Mouse (Mus musculus) liver, adult 2 months (tissue): ENCODE results near the gene Chrm3. TPM values are rescaled to one million over a fixed set of nuclear protein-coding genes. Genes with fewer than 3 reads are reported as not detected.

ENCODE experiments used
- DNase-seq: peaks from one replicate; pipeline ENCODE4 v3.0.0-alpha.2; 2011; ENCODE audit warnings: low read depth, low spot score; ENCODE audit errors: extremely low read depth
- H3K27ac ChIP-seq: fragments of 200-500 bp; replicated peaks from 2 replicates; pipeline ENCODE4 v1.5.1; 2012; ENCODE audit warnings: low read depth, mild to moderate bottlenecking, control low read depth, inconsistent platforms, low read length; ENCODE audit not compliant: insufficient read depth
- H3K27me3 ChIP-seq: fragments of 200-500 bp; 2 replicates; pipeline ENCODE4 v1.6.1; 2012; ENCODE audit warnings: mild to moderate bottlenecking, moderate library complexity, low read length, inconsistent platforms; ENCODE audit not compliant: control insufficient read depth, insufficient read depth
- H3K36me3 ChIP-seq: fragments of 200-500 bp; 2 replicates; pipeline ENCODE4 v1.6.1; 2012; ENCODE audit warnings: low read length, inconsistent platforms; ENCODE audit not compliant: control insufficient read depth, insufficient read depth
- H3K4me1 ChIP-seq: fragments of 200-500 bp; 2 replicates; pipeline ENCODE4 v1.6.1; 2011; ENCODE audit warnings: low read length; ENCODE audit not compliant: control insufficient read depth, insufficient read depth
- H3K4me3 ChIP-seq: fragments of 200-500 bp; 2 replicates; pipeline ENCODE4 v1.5.1; 2011; ENCODE audit warnings: low read depth, mild to moderate bottlenecking, control low read depth, low read length, moderate library complexity; ENCODE audit not compliant: insufficient read depth
- H3K79me2 ChIP-seq: fragments of 200-500 bp; 2 replicates; pipeline ENCODE4 v1.6.1; 2012; ENCODE audit warnings: inconsistent platforms, mild to moderate bottlenecking, low read length, moderate library complexity; ENCODE audit not compliant: control insufficient read depth, insufficient read depth
- H3K9ac ChIP-seq: fragments of 200-500 bp; 2 replicates; pipeline ENCODE4 v1.6.1; 2012; ENCODE audit warnings: low read depth, mild to moderate bottlenecking, control low read depth, inconsistent platforms, low read length
- CTCF ChIP-seq: fragments of 200-500 bp; IDR thresholded peaks from 2 replicates; pipeline ENCODE4 v1.5.1; 2011; ENCODE audit warnings: low read depth, low read length, control low read depth
- POLR2A ChIP-seq: fragments of 200-500 bp; IDR thresholded peaks from 2 replicates; pipeline ENCODE4 v1.6.1; 2011; ENCODE audit warnings: low read length, control low read depth; ENCODE audit not compliant: insufficient read depth; ENCODE audit errors: extremely low read depth
- WGBS: fragments of 180-500 bp; shearing (Covaris S2); methylation state at CpG from one replicate; pipeline ENCODE4 v1.1.7; 2018; 5-methylcytosine and 5-hydroxymethylcytosine counted together
- polyA plus RNA-seq: library from polyadenylated mRNA; depleted of rRNA; stranded (reverse); fragments of >200 nt; gene quantifications from 2 replicates; pipeline ENCODE4 v1.2.3, GENCODE M21; 2012
- total RNA-seq: library from RNA; depleted of rRNA; stranded (reverse); fragments of >200 nt; gene quantifications from 2 replicates; pipeline ENCODE4 v1.2.3, GENCODE M21; 2014

Gene Chrm3
- total and polyA plus RNA-seq, 2 experiments = 0.17 to 0.18 TPM

DNA sequence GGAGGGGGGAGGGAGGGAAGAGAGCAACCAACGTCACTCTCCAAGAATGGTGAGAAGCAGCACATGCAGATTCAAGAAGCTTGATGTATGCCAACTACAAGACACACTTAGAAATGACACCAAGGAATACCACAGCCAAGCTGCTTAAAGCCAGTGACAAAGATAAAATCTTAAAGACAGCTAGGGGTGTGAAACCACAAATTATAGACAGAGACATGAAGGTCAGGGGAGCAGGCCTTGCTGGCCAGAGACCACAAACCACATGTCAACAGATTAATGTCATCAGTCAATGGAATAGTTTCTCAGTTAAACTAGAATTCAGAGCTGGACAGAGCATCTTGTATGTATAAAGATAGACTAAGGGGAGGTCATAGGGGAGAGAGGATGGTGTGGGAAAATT lies 341.4 kb downstream of the Chrm3 start:
- DNase-seq = no peak
- H3K36me3 ChIP-seq = no peaks in the 10 kb centered on the region
- no peak overlapping the region for H3K4me3 ChIP-seq
- WGBS = 48% methylated on average over 1 of the region's 1 CpGs
- no peaks in the 10 kb centered on the region for H3K79me2 ChIP-seq
- TF ChIP-seq CTCF = no peak
- no peak for TF ChIP-seq POLR2A
- H3K27ac ChIP-seq = no peak overlapping the region
- no peaks in the 10 kb centered on the region for H3K27me3 ChIP-seq
- no peaks in the 10 kb centered on the region for H3K4me1 ChIP-seq
- H3K9ac ChIP-seq = no peak overlapping the region

- H3K4me3 ChIP-seq = no peak overlapping the region
- no peaks in the 10 kb centered on the region for H3K4me1 ChIP-seq
- H3K27me3 ChIP-seq = no peaks in the 10 kb centered on the region
- TF ChIP-seq CTCF (no peak), POLR2A (no peak)
- DNase-seq = no peak
- H3K27ac ChIP-seq = no peak overlapping the region
- WGBS = 78% methylated on average over 4 of the region's 4 CpGs
- H3K9ac ChIP-seq = no peak overlapping the region
- H3K36me3 ChIP-seq = no peaks in the 10 kb centered on the region
- no peaks in the 10 kb centered on the region for H3K79me2 ChIP-seq
Measured at GRCm38 (mm10) chr13:10002916-10003315, 357.7 kb downstream of the Chrm3 start.

- H3K4me1 ChIP-seq = no peaks in the 10 kb centered on the region
- DNase-seq = no peak
- no peaks in the 10 kb centered on the region for H3K36me3 ChIP-seq
- TF ChIP-seq POLR2A (no peak), CTCF (no peak)
- no peaks in the 10 kb centered on the region for H3K27me3 ChIP-seq
- H3K79me2 ChIP-seq = no peaks in the 10 kb centered on the region
- H3K27ac ChIP-seq = no peak overlapping the region
- H3K9ac ChIP-seq = no peak overlapping the region
- WGBS = 79% methylated on average over 2 of the region's 2 CpGs
- H3K4me3 ChIP-seq = no peak overlapping the region
Measured at GRCm38 (mm10) chr13:9997664-9998328, 362.9 kb downstream of the Chrm3 start.

DNA sequence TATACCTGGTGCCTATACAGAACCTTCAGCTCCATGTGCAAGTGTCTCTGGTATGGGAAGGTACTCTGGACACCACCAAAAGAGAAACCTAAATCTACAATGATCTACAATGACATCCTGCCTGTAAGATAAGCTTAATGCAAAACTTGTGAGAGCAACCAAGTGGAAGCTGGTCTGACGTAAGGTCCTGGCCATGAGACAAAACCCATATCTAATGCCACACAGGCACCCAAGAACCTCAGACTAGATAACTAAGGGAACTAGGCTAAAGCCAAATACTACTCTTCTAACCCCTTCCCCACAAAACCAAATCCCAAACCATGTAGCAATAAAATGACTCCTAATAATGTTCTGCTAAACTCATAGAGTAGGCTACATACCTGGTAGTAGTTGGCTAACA lies 364.8 kb downstream of the Chrm3 start:
- no peaks in the 10 kb centered on the region for H3K79me2 ChIP-seq
- no peak for DNase-seq
- H3K4me1 ChIP-seq = no peaks in the 10 kb centered on the region
- no peak overlapping the region for H3K4me3 ChIP-seq
- H3K27me3 ChIP-seq = no peaks in the 10 kb centered on the region
- H3K9ac ChIP-seq = no peak overlapping the region
- 90% methylated on average over 1 of the region's 1 CpGs for WGBS
- no peak overlapping the region for H3K27ac ChIP-seq
- TF ChIP-seq CTCF (no peak), POLR2A (no peak)
- no peaks in the 10 kb centered on the region for H3K36me3 ChIP-seq

GRCm38 (mm10) chr13:9993571-9993970 lies 367.1 kb downstream of the Chrm3 start:
- DNase-seq = no peak
- TF ChIP-seq POLR2A (no peak), CTCF (no peak)
- H3K27ac ChIP-seq = no peak overlapping the region
- no peaks in the 10 kb centered on the region for H3K27me3 ChIP-seq
- 95% methylated on average over 3 of the region's 3 CpGs for WGBS
- H3K4me1 ChIP-seq = no peaks in the 10 kb centered on the region
- H3K9ac ChIP-seq = no peak overlapping the region
- no peak overlapping the region for H3K4me3 ChIP-seq
- no peaks in the 10 kb centered on the region for H3K36me3 ChIP-seq
- H3K79me2 ChIP-seq = no peaks in the 10 kb centered on the region

- Histone ChIP-seq H3K27ac (no peak overlapping the region), H3K4me1 (no peaks in the 10 kb centered on the region), H3K4me3 (no peak overlapping the region), H3K36me3 (no peaks in the 10 kb centered on the region), H3K27me3 (no peaks in the 10 kb centered on the region), H3K79me2 (no peaks in the 10 kb centered on the region), H3K9ac (no peak overlapping the region)
- no peak for DNase-seq
- 71% methylated on average over 2 of the region's 2 CpGs for WGBS
- TF ChIP-seq POLR2A = no peak
- TF ChIP-seq CTCF = no peak
Measured at GRCm38 (mm10) chr13:9992640-9993039, 368.0 kb downstream of the Chrm3 start.
